Mouse (Mus musculus): Measurements from ENCODE around the gene Rpl18.

The Rpl18 gene

DNA sequence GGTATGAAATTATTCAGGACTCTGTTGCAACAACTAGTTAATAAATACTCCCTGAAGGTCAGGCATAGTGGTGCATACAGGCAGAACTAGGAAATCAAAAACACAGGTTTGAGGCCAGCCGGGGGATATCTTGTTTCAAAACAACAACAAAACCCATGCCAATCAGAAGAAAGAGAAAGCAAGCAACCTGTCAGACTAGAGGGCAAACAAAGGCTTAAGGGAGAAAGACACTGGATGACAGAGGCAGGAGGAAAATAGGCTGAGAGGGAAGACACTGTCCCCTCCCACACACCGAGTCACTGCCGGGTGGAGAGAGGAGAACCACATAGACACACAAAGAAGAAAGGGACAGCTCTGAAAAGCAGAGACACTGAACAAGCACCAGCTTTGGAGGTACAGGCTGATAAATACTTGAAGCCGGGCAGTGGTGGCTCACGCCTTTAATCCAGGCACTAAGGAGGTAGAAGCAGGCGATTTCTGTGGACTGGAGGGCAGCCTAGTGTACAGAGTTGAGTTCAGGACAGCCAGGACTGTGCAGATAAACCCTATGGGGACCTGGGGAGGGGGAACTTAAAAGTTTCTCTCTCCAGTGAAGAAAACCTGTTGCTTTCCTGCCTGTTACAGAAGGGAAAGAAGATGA is 1.3 kb upstream of the Rpl18 start:
- in situ Hi-C loops (cut with MboI, MseI), result no loop called here

DNA sequence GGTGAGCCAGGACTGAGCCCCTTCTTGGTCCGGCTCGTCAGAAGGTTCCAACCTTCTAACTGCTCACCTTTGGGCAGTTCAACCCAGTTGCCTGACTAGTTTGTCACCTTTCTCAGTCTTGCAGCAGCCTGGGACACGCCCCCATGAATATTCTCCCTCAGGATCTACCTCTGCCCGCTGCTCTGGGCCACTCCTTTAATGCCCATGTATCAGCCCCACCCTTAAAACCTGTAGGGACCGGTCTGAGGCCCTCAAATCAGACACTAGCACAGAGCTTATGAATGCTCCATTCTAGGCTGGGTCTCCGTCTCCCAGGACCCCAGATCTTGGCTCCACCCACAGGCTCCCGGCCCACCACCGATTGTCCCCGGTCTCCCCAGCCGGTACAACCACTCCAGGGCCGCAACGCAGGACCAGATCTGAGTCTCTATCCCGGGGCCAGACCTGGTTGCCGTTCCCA is 597 bp upstream of the Rpl18 start:
- in situ Hi-C loops (cut with MboI, MseI), result no loop called here

DNA sequence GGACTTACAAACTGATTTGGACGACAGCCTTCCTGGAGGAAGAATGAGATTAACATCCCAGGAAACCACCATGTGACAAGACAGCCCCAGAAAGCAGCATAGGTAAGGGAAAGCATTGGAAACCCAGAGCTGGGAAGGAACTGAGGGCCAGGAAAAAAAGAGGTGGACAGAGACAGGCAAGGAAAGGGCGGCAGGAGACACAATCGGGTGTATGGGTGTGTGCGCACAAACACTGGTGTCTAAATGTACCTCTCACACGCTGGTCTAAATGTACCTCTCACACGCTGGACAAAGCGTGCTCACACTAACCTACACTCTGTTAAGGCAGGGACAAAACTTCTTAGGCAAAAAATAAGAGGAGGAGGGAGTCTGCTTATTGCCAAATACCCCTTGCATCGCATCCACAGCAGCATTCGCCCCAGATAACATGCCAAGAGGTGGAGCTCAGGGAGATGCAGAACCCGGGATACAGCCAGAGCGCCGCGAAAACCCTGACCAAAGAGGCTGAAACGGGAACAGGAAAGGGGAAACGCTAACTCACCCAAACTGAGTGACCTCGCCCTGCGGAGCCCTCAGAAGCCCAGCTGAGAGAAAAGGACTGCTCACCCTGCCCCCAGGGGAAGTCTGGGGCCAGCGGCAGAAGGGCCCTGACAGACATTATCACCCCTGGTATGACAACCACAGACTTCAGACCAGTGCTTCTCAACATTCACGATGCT is 643 bp downstream of the Rpl18 start:
- in situ Hi-C loops (cut with MboI, MseI), result no loop called here

DNA sequence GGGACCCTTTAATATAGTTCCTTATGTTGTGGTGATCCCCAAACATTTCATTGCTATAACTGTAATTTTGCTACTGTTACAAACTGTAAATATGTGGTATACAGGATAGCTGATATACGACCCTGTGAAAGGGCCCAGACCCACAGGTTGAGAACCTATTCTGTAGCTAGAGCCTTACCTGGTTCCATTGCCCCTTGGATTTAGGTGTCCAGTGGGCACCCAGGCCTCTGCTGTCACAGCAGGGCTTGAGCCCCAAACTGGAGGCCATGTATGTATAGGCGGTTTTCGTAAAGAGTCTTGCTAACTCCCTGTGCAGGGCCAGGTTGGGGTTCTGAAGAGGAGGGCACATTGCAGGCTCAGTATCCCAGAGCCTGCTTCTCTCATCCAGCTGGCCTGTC is 1.2 kb downstream of the Rpl18 start:
- in situ Hi-C loops (cut with MboI, MseI), result no loop called here

DNA sequence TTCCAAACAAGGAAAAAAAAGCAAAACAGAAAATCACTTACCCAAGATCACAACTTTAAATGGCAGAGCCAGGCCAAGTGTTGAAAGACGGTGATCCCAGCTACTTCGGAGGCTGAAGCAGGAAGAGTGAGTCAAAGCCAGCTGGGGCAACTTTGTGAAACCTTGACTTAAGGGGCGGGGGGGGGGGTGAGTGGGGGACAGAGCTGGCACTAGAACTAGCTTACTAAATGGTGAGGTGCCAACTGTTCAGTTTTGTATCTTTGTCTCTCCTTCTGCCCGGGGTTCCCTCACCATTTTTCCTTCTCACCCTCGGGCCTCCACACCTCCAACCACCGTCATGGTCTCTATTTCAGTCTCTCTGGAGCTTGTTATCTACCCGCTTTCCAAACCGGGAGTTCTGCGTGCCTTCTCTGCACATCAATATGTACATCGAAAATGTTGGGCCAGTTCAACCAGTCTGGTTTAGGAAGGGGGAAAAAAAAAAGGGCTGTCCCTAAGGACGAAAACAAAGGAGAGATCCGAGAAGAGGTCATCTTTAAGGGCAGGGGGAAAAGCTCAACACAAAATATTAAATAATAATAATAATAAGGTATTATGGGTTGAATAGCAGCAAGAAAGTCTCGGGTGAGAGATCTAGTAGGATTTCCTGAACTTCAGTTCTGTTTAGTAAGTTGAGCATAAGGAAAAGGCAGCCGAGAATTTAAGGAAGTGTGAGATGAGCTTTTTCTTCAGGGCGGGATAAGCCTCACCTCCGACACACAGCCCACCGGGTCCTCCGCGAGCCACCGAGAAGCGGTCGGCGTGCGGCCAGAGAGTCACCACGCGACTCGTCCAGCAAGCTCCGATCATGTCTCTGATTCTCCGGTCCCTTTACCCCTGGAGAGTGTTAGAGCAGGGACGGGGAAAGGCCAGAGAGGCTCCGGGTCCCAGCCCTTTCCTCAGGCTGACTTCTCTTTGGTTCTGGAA is 2.0 kb downstream of the Rpl18 start:
- in situ Hi-C loops (cut with MboI, MseI), result no loop called here

DNA sequence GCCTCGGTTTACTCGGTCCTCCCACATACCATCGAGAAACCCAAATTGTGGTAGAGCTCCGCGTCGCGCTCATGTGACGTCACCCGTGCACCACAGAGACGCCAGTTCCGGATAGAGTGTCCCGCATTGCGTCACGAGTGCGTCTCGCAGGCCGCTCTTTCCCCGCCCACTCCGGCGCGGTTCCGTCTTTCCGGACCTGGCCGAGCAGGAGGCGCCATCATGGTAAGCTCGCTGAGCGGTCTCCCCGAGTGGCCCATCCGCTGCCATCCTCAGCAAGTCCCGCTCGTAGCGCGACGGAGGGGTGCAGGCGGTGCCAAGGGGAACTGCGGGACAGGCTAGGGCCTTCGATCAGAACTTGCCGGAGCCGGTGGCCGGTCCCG is 2.7 kb downstream of the Rpl18 start, which contains the start of gene Sphk2:
Gene Sphk2 (minus strand): TSS at position 85 of the 380 bp plus-strand sequence.
- in situ Hi-C loops (cut with MboI, MseI), result no loop called here

DNA sequence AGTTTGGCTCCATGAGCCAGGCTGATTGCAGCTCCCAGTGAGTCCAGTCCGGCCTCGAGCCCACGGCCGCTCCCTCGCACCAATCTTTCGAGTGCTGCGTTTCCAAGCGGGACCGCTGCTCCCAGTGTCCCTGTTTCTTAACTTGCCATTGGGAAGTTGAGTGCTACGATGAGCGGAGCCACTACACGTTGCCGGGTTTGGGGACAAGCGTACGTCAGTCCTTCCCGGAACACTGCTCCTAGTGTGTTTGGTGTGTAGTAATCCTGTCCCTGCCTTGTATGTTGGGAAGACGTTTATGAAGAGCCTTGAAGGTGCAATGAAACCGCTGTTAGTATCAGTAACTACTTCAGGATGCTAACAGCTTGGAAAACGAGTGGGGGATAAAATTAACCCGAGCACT is 3.1 kb downstream of the Rpl18 start:
- in situ Hi-C loops (cut with MboI, MseI), result no loop called here

DNA sequence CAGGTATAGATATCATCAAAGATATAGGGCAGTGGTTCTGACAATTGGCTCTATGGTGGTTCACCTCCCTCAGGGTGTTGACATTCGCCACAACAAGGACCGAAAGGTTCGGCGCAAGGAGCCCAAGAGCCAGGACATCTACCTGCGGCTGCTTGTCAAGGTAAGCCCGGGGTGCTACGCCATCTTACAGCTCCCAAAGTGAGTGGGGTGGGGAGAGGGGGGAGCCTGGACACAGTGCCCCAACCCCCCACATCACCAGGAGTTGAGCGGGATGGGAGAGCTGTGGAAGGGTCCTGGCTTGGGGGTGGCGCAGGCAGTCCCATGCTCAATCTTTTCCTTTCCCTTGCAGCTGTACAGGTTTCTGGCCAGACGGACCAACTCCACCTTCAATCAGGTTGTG is 3.9 kb downstream of the Rpl18 start:
- in situ Hi-C loops (cut with MboI, MseI), result no loop called here

DNA sequence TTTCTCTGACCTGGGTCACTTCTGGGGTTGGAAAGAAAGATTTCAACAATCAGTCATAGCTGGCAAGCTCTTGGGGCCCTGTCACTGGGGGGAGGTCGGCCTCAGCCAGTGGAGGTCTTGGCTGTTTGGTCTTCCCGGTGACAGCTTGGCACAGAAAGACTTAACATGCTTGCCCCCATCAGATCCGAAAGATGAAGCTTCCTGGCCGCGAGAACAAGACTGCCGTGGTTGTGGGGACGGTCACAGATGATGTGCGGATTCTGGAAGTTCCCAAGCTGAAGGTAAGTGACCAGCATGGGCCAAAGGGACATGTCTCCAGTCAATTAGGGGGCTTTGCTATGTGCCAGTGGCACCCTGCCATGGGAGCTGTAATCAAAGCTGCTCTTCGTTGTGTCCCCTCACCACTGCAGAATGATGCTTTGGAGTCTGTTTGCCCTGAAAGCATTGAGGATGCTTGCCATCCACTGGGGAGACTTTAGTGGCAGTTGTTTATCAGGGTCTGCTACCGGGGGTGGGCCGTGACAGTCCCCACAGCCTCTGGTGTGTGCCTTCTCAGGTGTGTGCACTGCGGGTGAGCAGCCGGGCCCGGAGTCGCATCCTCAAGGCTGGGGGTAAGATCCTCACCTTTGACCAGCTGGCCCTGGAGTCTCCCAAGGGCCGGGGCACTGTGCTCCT is 4.6 kb downstream of the Rpl18 start:
- in situ Hi-C loops (cut with MboI, MseI), result no loop called here

DNA sequence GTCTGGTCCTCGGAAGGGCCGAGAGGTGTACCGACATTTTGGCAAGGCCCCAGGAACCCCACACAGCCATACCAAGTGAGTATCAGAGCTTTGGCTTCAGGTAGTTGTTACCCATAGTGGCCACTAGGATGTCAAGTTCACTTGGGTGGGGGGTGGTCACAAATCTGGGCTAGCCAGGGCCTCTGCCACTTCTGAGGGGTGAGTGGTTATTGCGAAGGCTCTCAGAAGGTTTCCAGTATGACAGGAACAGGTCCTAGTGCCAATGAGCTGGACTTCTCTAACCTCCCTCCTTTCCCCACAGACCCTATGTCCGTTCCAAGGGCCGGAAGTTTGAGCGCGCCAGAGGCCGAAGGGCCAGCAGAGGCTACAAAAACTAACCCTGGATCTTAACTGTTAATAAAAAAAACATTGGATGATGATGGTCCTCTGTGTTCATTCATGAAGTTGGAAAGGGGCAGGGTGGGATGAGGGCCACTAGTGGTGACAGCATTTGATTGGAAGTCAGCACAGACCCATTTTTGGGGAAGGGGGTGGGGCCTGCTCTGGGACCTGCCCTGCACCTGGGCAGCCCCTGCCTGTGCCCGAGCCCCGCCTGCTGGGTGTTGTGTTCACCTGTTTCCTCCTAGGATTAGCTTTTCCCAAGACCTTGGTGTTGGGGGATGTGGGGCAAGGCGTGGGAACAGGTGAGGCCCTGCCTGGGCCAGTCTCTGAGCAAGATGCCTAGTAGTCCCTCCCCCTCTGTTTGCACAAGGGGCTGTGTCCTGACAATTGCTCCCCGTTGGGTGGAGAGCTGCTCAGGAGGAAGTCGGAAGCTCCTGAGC is 5.4 kb downstream of the Rpl18 start, which contains the start of gene Fam83e:
Gene Fam83e (plus strand): TSS at position 800 of the 821 bp plus-strand sequence.
- in situ Hi-C loops (cut with MboI, MseI), result no loop called here

DNA sequence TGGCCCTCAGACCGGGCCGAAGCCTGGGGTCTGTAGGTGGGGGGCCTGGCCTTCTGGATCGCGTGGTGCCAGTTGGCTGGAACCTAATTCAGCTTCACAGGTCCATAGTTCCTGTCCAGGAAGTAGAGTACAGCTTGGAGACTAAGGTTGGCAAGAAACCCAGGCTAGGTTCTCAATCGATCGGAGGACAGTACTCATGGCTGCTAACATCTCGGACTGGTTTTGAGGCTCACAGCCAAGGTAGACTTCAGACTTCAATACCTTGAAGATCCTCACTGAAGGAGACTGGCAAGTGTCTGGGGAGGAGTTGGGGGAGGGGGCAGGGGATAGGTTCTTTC is 5.9 kb downstream of the Rpl18 start:
- in situ Hi-C loops (cut with MboI, MseI), result no loop called here

DNA sequence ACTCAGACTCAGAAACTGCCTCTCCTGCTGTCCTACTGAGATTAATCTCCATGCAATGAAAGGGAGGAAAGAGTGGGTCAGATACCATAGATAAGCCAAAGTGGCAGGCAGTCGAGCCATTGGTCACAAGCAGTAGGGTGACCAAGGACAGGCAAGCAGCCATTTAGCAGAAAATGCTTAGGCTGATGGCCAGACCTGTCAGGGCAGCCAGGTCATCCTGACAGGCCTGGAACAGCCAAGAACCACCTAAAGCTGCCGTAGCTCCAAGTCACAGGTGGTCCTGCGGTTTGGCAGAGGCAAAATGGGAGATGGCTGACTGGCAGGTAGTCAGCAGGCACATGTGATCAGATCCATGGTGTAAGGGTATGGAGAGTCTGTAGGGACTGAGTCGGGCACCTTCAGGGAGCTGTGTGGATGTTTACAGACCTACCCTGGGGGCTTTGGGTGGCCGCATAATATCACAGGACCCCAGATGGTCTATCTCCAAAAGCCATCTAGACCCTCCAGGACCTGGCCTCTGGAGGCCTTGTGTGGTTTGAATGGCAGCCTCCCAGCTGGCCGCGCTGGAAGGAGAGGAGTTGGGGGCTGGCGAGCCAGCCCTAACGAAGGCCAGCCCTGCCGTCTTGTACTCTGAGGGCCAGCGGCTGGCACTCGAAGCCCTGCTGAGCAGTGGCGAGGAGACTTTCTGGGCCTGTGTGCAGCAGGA is 6.5 kb downstream of the Rpl18 start:
- in situ Hi-C loops (cut with MboI, MseI), result no loop called here

DNA sequence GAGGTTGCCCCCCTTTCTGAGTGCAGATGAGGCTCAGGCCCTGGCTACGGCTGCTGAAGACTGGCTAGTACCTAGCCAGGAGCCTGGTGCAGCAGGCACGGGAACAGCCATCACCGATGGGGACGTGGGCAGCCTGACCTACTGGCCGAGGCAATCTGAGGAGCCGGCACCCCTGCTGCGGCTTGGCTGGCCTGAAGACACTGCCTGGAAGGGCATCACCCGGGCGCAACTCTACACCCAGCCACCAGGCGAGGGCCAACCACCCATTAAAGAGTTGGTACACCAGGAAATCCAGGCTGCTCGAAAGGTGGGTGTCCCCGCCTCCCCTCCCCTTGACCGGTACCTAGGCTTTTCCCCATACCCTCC is 7.1 kb downstream of the Rpl18 start:
- in situ Hi-C loops (cut with MboI, MseI), result no loop called here

DNA sequence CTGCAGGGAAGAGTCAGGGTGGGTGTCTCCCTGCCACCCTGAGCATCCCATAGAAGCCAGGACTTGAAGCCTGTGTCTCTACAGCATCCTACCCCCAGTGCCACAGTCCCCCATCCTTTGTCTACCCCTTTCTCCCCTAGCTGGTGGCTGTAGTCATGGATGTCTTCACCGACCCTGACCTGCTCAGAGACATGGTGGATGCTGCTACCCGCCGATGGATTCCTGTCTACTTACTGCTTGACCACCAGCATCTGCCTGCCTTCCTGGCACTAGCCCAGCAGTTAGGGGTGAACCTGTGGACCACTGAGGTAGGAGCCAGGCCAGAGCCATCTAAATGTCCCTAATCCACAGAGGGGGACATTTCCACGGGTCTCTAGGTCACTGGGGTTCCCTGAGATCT is 8.0 kb downstream of the Rpl18 start:
- in situ Hi-C loops (cut with MboI, MseI), result no loop called here

DNA sequence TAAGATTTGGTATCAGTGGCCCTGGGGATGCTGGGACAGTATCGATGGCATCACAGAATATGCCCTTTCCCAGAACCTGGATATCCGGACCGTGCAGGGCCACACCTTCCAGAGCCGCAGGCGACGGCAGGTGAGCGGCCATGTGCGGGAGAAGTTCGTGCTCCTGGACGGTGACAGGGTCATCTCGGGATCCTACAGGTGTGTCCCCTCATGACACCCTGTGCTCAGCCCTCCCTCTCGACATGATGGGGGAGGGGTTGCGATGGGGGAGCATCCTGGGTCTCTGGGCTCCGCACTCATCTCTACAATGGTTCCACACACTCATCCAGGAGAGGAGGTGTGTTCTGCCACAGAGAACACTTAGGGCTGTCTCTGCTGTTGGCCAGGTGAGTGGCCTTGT is 8.5 kb downstream of the Rpl18 start:
- in situ Hi-C loops (cut with MboI, MseI), result no loop called here

DNA sequence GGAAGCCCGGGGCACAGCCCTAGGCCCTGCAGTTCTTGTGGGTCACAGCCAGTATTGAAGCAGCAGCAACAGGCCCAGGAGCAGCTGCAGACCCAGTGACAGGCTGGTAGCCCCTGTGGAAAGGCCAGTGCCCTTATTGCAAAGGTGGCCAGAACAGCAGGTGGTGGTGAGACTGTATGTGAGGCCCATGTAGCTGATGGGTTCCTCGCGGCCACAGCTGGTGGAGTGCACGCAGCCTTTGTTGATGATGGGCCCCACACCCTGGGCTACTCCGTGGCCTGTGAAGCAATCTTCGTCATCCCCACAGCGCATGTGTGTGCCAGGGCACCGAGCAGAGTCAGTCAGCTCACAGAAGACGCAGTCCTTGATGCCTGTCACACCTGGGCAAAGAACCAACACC is 9.9 kb downstream of the Rpl18 start:
- in situ Hi-C loops (cut with MboI, MseI), result no loop called here

DNA sequence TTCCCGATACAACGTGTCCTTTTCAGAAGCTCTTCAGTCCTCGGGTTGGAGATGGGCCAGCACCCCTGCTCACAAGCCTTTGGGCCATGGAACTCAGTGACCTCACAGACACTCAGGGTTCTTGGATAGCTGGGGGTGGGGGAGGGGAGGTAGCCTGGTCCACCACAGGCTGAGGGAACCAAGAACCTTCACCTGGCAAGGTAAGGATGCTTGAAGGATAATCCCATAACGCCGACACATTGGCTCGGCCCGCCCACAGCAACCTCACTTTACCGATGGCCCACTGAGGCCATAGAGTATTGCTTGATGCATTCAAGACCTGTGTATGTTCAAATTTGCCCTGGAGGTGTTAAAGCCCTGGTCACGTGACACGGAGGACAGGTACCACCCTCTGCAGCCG is 10.5 kb downstream of the Rpl18 start, which contains the start of gene Spaca4:
Gene Spaca4 (minus strand): TSS at position 101 of the 400 bp plus-strand sequence.
- in situ Hi-C loops (cut with MboI, MseI), result no loop called here

DNA sequence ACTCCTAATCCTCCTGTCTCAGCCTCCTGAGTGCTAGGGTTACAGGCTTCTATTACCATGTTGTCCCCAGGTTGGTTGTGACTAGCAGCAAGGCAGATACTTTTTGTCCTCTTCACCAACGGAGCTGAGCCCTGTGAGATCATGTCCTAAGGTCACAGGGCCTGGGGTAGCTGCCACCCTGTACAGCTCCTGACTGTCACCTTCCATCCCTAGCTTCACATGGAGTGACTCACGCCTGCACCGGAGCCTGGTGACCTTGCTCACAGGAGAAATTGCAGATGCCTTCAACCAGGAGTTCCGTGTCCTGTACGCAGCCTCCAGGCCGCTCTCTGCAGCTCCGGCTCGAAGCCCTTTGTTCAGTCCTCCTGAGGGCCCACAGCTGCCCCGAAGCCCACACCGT is 11.2 kb downstream of the Rpl18 start:
- in situ Hi-C loops (cut with MboI, MseI), result no loop called here

DNA sequence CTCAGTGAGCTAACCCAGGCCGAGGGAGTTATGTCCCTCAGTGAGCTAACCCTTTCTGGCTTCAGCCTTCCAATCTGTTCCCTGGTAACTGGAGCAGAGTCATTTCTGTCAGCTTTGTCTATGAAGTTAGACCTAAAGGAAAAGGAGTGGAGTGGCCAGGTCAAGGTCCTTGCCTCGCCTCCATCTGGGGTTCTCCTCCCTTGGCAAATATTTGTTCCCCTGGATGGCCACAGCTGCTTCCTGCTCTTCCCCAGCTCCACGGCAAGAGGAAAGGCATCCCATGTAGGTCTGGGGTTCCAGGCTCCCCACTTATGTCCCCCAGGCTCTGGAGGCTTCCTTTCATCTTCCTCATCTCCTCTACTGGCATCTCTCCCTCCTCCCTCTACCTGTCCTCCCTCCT is 12.4 kb downstream of the Rpl18 start:
- in situ Hi-C loops (cut with MboI, MseI), result no loop called here
